Mouse (Mus musculus) lung, embryonic 14.5 days (tissue): ENCODE results near the gene Iqsec1. TPM values are rescaled to one million over a fixed set of nuclear protein-coding genes. Genes with fewer than 3 reads are reported as not detected.

Experiments
- ATAC-seq: fragments of 200-750 bp; cut with Nextera tagmentation; 2 replicates; pipeline ENCODE4 v1.8.0; 2017; ENCODE audit warnings: mild to moderate bottlenecking, moderate TSS enrichment, moderate library complexity; ENCODE audit not compliant: insufficient read depth
- DNase-seq: peaks from one replicate; pipeline ENCODE4 v3.0.0-alpha.2; 2015
- H3K27ac ChIP-seq: fragments of 300-500 bp; sonication (generic); 2 replicates; pipeline ENCODE4 v1.5.1; 2014; ENCODE audit warnings: low read depth, mild to moderate bottlenecking, moderate library complexity
- H3K27me3 ChIP-seq: fragments of 300-500 bp; sonication (generic); 2 replicates; pipeline ENCODE4 v1.6.1; 2014; ENCODE audit warnings: low read length, control low read depth; ENCODE audit not compliant: insufficient read depth
- H3K36me3 ChIP-seq: fragments of 300-500 bp; sonication (generic); 2 replicates; pipeline ENCODE4 v1.6.1; 2014; ENCODE audit warnings: control low read depth; ENCODE audit not compliant: insufficient read depth
- H3K4me1 ChIP-seq: fragments of 300-500 bp; sonication (generic); 2 replicates; pipeline ENCODE4 v1.6.1; 2014; ENCODE audit warnings: antibody characterized with exemption, control low read depth; ENCODE audit not compliant: insufficient read depth
- H3K4me2 ChIP-seq: fragments of 300-500 bp; sonication (generic); 2 replicates; pipeline ENCODE4 v1.6.1; 2014; ENCODE audit warnings: mild to moderate bottlenecking
- H3K4me3 ChIP-seq: fragments of 300-500 bp; sonication (generic); 2 replicates; pipeline ENCODE4 v1.5.1; 2014; ENCODE audit warnings: low read depth, low read length
- H3K9ac ChIP-seq: fragments of 300-500 bp; sonication (generic); 2 replicates; pipeline ENCODE4 v1.6.1; 2014
- H3K9me3 ChIP-seq: fragments of 300-500 bp; sonication (generic); 2 replicates; pipeline ENCODE4 v1.6.1; 2016; ENCODE audit warnings: low read depth, low read length, control low read depth
- CTCF ChIP-seq: IDR thresholded peaks from 2 replicates; pipeline ENCODE4 v1.5.1; 2016; ENCODE audit warnings: antibody characterized with exemption, low read depth
- WGBS: fragments of 180-500 bp; shearing (Covaris S2); extraction: QIAGEN DNeasy Blood & Tissue Kit; methylation state at CpG from one replicate; pipeline ENCODE4 v1.1.7; 2014; 5-methylcytosine and 5-hydroxymethylcytosine counted together
- polyA plus RNA-seq: library from polyadenylated mRNA; unstranded; fragments of >200 nt; fragmentation: Nextera tagmentation; extraction: Ambion mirVana; gene quantifications from 2 replicates; pipeline ENCODE4 v1.2.1, GENCODE M21; 2014

The Iqsec1 gene
- polyA plus RNA-seq, 1 experiment from 2014 or later = 15.8 TPM

GRCm38 (mm10) chr6:90722993-90723392, 265.5 kb downstream of the Iqsec1 start:
- Histone ChIP-seq H3K27me3 (no peaks in the 10 kb centered on the region), H3K4me2 (no peak overlapping the region), H3K9ac (no peak overlapping the region), H3K9me3 (no peaks in the 10 kb centered on the region), H3K4me3 (no peak overlapping the region), H3K36me3 (no peaks in the 10 kb centered on the region), H3K4me1 (peaks cover 7% of the 10 kb centered on the region), H3K27ac (no peak overlapping the region)
- DNase-seq (no peak), ATAC-seq (no peak)
- no peak for TF ChIP-seq CTCF
- 73% methylated on average over 3 of the region's 3 CpGs for WGBS

DNA sequence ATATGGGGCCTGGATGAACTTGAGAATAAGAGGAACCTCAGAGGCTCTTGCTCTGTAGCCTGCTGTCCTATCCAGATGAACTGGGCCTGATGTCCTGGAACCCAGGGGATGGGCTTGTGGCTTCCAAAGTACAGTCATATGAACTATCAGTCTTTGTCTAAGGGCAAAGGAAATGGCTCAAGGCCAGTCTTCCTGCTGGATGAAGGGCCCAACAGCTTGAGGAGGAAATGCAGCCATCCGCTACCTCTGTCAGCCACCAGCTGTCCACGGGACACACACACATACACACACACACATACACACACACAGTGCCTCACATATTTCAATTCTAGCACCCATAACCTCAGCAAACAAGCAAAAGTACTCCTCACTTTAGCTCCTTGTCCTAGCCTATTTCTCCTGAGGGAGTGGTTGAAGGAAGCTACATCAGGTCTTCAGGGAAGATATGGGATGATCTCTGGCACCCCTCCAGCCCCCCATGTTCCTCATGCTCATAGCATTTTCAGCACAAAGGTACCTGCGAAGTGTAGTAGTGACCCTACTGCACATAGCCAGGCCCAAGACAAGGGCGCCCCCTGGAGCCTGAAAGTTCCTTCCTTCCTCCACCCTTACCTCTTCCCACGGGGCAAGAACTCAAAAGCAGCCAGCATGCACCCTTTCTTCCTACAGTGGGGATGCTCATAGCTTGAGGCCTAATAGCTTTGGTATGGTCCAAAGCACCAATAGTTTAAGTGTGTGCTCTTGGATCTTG, 267.3 kb downstream of the Iqsec1 start:
- H3K4me3 ChIP-seq = no peak overlapping the region
- no peaks in the 10 kb centered on the region for H3K36me3 ChIP-seq
- ATAC-seq = no peak
- H3K4me2 ChIP-seq = no peak overlapping the region
- H3K9ac ChIP-seq = no peak overlapping the region
- DNase-seq = peak; percentile 68
- peak; percentile 64 for TF ChIP-seq CTCF
- 50% methylated on average over 5 of the region's 5 CpGs for WGBS
- no peak overlapping the region for H3K27ac ChIP-seq
- no peaks in the 10 kb centered on the region for H3K27me3 ChIP-seq
- H3K9me3 ChIP-seq = no peaks in the 10 kb centered on the region
- H3K4me1 ChIP-seq = peaks cover 14% of the 10 kb centered on the region

DNA sequence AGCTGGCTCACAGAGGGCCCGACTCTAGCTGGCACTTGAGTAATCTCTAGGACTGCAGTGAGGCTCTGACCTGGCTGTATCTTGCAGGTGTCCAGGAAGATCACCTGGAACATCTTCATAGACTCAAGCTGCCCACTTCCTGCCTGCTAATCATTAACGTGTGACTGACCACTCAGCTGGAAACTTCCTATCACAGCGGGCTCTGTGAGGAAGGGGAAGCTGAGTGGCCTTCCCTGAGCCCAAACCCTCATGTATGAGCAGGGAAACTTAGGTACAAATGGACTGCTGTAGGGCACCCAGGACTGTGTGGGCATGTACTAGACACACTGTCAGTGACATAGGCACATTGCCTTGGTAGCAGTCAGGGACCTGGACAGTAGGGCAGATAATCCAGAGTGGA, 268.3 kb downstream of the Iqsec1 start:
- Histone ChIP-seq H3K4me3 (no peak overlapping the region), H3K9me3 (no peaks in the 10 kb centered on the region), H3K27ac (no peak overlapping the region), H3K9ac (no peak overlapping the region), H3K4me2 (no peak overlapping the region), H3K4me1 (peaks cover 16% of the 10 kb centered on the region), H3K27me3 (no peaks in the 10 kb centered on the region), H3K36me3 (no peaks in the 10 kb centered on the region)
- 48% methylated on average over 3 of the region's 3 CpGs for WGBS
- DNase-seq = no peak
- ATAC-seq = no peak
- no peak for TF ChIP-seq CTCF

DNA sequence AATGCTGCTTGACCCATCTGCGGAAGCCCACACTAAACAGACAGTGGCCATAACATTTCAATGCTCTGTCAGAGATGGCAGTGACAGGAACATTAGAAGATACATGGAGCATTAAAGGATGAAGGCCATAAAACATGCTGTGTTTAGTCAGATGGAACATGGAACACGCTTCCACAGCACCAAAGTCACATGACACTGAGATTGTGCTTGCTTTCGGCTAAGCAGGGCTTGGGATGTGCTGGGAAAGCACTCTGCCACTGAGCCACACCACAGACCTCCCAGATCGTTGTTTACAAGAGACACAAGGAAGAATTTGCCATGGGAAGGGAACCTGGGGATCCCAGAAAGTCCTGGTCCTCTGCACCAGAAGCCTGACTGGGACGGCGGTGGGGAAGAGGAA, 269.1 kb downstream of the Iqsec1 start:
- 77% methylated on average over 6 of the region's 6 CpGs for WGBS
- Histone ChIP-seq H3K27ac (no peak overlapping the region), H3K4me3 (no peak overlapping the region), H3K4me1 (peaks cover 21% of the 10 kb centered on the region), H3K27me3 (no peaks in the 10 kb centered on the region), H3K9ac (no peak overlapping the region), H3K4me2 (no peak overlapping the region), H3K9me3 (no peaks in the 10 kb centered on the region), H3K36me3 (no peaks in the 10 kb centered on the region)
- DNase-seq (no peak), ATAC-seq (no peak)
- no peak for TF ChIP-seq CTCF

- H3K4me3 ChIP-seq = no peak overlapping the region
- WGBS = 65% methylated on average over 3 of the region's 3 CpGs
- H3K9ac ChIP-seq = no peak overlapping the region
- no peaks in the 10 kb centered on the region for H3K9me3 ChIP-seq
- H3K27ac ChIP-seq = no peak overlapping the region; the same call in 1 of the 2 replicates
- DNase-seq (peak; percentile 44), ATAC-seq (no peak)
- no peak for TF ChIP-seq CTCF
- H3K36me3 ChIP-seq = no peaks in the 10 kb centered on the region
- H3K4me2 ChIP-seq = no peak overlapping the region
- peaks cover 27% of the 10 kb centered on the region for H3K4me1 ChIP-seq
- no peaks in the 10 kb centered on the region for H3K27me3 ChIP-seq
Observed at GRCm38 (mm10) chr6:90718477-90718876, 270.0 kb downstream of the Iqsec1 start.

GRCm38 (mm10) chr6:90717711-90718110, 270.8 kb downstream of the Iqsec1 start:
- 21% methylated on average over 1 of the region's 1 CpGs for WGBS
- H3K36me3 ChIP-seq = no peaks in the 10 kb centered on the region
- no peak overlapping the region for H3K4me2 ChIP-seq
- H3K9me3 ChIP-seq = no peaks in the 10 kb centered on the region
- H3K27ac ChIP-seq = no peak overlapping the region; the same call in 1 of the 2 replicates
- DNase-seq = peak; percentile 86
- no peak overlapping the region for H3K9ac ChIP-seq
- no peak for TF ChIP-seq CTCF
- H3K4me3 ChIP-seq = no peak overlapping the region
- peaks cover 34% of the 10 kb centered on the region for H3K4me1 ChIP-seq
- ATAC-seq = no peak
- H3K27me3 ChIP-seq = no peaks in the 10 kb centered on the region

DNA sequence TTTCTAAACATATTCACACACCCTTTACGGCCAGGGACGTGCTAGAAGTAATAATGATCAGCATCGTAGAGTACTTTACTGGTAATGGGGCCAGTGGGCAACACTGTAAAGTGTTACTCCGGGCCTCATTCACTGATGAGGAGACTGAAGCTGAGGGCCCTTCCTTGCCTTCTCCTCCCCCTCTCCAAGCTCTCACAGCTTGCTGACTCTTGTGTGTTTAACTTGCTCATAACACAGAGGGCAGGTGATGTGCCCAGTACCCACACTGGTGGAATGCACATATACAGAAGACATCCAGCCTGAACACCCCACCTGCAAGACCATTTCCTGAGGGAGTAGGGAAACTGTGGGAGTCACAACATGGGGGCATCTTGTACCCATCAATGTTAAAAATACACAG, 271.6 kb downstream of the Iqsec1 start:
- no peaks in the 10 kb centered on the region for H3K9me3 ChIP-seq
- no peak for ATAC-seq
- peak overlapping the region; percentile 79 for H3K4me3 ChIP-seq
- no peak overlapping the region for H3K27ac ChIP-seq
- no peaks in the 10 kb centered on the region for H3K36me3 ChIP-seq
- TF ChIP-seq CTCF = no peak
- DNase-seq = no peak
- H3K27me3 ChIP-seq = no peaks in the 10 kb centered on the region
- peak overlapping the region; percentile 73 for H3K4me2 ChIP-seq
- H3K9ac ChIP-seq = no peak overlapping the region
- peaks cover 43% of the 10 kb centered on the region for H3K4me1 ChIP-seq
- WGBS = 37% methylated on average over 4 of the region's 4 CpGs
